Mouse (Mus musculus): ENCODE data around the gene Pkp3.
"Not testable (repeated sequence)": the region's sequence is repeated elsewhere in the genome, so short reads cannot be mapped to it uniquely, and the experiment has no call there.

Gene Pkp3

GRCm38 (mm10) chr7:141077841-141078240 lies at the start of gene Pkp3:
TSS of gene Pkp3 (plus strand) at chr7:141078218.
- DNase-seq (ENCODE audit: extremely low read depth, insufficient read length, low spot score) = no peak

- no peak for DNase-seq (ENCODE audit: extremely low read depth, insufficient read length, low spot score)
These were observed 49.2 kb upstream of the Pkp3 start, which contains the start of gene Gm17387 for GRCm38 (mm10) chr7:141028831-141029230. TSS of gene Gm17387 (plus strand) at chr7:141029131.

- no peak for DNase-seq (ENCODE audit: extremely low read depth, insufficient read length, low spot score)
These were observed 47.6 kb upstream of the Pkp3 start for GRCm38 (mm10) chr7:141030390-141030789.

GRCm38 (mm10) chr7:141032458-141033167 lies 45.4 kb upstream of the Pkp3 start:
- no peak for DNase-seq (ENCODE audit: extremely low read depth, insufficient read length, low spot score)

GRCm38 (mm10) chr7:141036624-141037023 lies 41.4 kb upstream of the Pkp3 start:
- not testable (repeated sequence) for DNase-seq (ENCODE audit: extremely low read depth, insufficient read length, low spot score)

GRCm38 (mm10) chr7:141038090-141039032 lies 39.7 kb upstream of the Pkp3 start:
- DNase-seq (ENCODE audit: extremely low read depth, insufficient read length, low spot score) = no peak

GRCm38 (mm10) chr7:141039386-141040107 lies 38.5 kb upstream of the Pkp3 start:
- DNase-seq (ENCODE audit: extremely low read depth, insufficient read length, low spot score) = no peak

- no peak for DNase-seq (ENCODE audit: extremely low read depth, insufficient read length, low spot score)
These were observed 37.0 kb upstream of the Pkp3 start for GRCm38 (mm10) chr7:141040867-141041606.

- peak; percentile 54 for DNase-seq (ENCODE audit: extremely low read depth, insufficient read length, low spot score)
These were observed 36.4 kb upstream of the Pkp3 start for GRCm38 (mm10) chr7:141041661-141042060.

GRCm38 (mm10) chr7:141042539-141042938 lies 35.5 kb upstream of the Pkp3 start:
- DNase-seq (ENCODE audit: extremely low read depth, insufficient read length, low spot score) = no peak

GRCm38 (mm10) chr7:141046931-141047580 lies 31.0 kb upstream of the Pkp3 start:
- DNase-seq (ENCODE audit: extremely low read depth, insufficient read length, low spot score) = peak; percentile 59

- peak; percentile 79 for DNase-seq (ENCODE audit: extremely low read depth, insufficient read length, low spot score)
These were observed 30.3 kb upstream of the Pkp3 start for GRCm38 (mm10) chr7:141047581-141048225.

GRCm38 (mm10) chr7:141048226-141049218 lies 29.5 kb upstream of the Pkp3 start:
- peak; percentile 80 for DNase-seq (ENCODE audit: extremely low read depth, insufficient read length, low spot score)

GRCm38 (mm10) chr7:141049326-141049725 lies 28.7 kb upstream of the Pkp3 start:
- DNase-seq (ENCODE audit: extremely low read depth, insufficient read length, low spot score) = no peak

- DNase-seq (ENCODE audit: extremely low read depth, insufficient read length, low spot score) = no peak
These were observed 26.8 kb upstream of the Pkp3 start for GRCm38 (mm10) chr7:141051060-141051685.

GRCm38 (mm10) chr7:141052016-141052415 lies 26.0 kb upstream of the Pkp3 start:
- DNase-seq (ENCODE audit: extremely low read depth, insufficient read length, low spot score) = no peak

GRCm38 (mm10) chr7:141052421-141052820 lies 25.6 kb upstream of the Pkp3 start:
- DNase-seq (ENCODE audit: extremely low read depth, insufficient read length, low spot score) = no peak

GRCm38 (mm10) chr7:141055785-141056184 lies 22.2 kb upstream of the Pkp3 start:
- DNase-seq (ENCODE audit: extremely low read depth, insufficient read length, low spot score) = no peak
